Mouse (Mus musculus): ENCODE data around the gene Dvl1.

DNA sequence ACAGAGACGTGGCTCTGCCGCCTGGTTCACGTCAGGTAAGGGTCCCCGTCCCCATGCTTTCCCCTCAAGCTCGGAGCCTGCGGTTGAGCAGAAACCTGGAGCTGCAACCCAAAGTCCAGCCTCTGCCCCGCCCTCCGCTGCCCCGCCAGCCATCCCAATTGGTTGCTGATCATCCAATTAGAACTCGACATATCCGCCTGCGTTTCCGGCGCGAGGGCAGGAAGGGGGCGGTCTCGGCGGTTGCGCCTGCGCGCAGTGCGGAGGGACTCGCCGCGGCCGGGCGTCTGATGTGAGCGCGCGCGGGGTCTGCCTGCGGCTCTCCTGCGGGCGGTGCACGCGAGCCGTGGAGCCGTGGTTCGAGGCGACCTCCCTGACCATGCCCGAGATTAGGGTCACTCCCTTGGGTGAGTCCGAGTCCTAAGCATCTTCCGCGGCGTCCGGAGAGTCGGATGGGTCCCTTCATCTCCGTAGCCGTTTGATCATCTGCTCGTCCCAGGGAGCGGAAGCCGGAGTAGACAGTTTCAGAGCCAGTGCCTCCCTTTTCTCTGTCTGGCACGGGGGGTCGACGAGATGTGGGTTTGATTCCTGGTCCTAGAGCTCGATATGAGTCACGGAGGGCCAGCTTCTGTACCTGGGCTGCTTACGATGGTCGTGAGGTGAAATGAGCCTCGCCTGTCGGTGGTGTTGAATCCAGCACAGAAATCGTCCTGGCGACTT lies 22.3 kb downstream of the Dvl1 start, which contains the start of the genes Cptp and Ints11:
- TF ChIP-seq POLR2A (IDR thresholded peaks at IDR 0.05; ENCODE audit: borderline replicate concordance, control insufficient read depth, low read depth, low read length) (peak; percentile 70; the same call in 1 of the 2 replicates), CTCF (IDR thresholded peaks at IDR 0.05; ENCODE audit: control insufficient read depth, insufficient read depth, low read length) (peak; percentile 1; the same call in 1 of the 2 replicates)

All from bone marrow, adult 2 months (tissue).